Mouse (Mus musculus): Measurements from ENCODE around the gene Pcid2. TPM values are rescaled to one million over a fixed set of nuclear protein-coding genes. Genes with fewer than 3 reads are reported as not detected.

The Pcid2 gene
- polyA plus RNA-seq, 1 experiment, result 44.1 TPM

GRCm38 (mm10) chr8:13041459-13041858 lies 63.8 kb downstream of the Pcid2 start:
- TF ChIP-seq POLR2A (IDR thresholded peaks at IDR 0.05; ENCODE audit: insufficient read depth, low read length), result no peak
- no peak for TF ChIP-seq CTCF (IDR thresholded peaks at IDR 0.05; ENCODE audit: low read depth, low read length)
- TF ChIP-seq EP300 (IDR thresholded peaks at IDR 0.05; ENCODE audit: insufficient read depth, low read depth, low read length), result no peak
- Histone ChIP-seq H3K9ac (ENCODE audit: low read depth, poor library complexity, severe bottlenecking) (no peak overlapping the region), H3K4me1 (ENCODE audit: control insufficient read depth, insufficient read depth, low read length) (no peaks in the 10 kb centered on the region), H3K36me3 (ENCODE audit: control insufficient read depth, insufficient read depth, low read length, poor library complexity, severe bottlenecking) (no peaks in the 10 kb centered on the region), H3K27me3 (ENCODE audit: control insufficient read depth, insufficient read depth, low read length, poor library complexity, severe bottlenecking) (no peaks in the 10 kb centered on the region), H3K4me3 (ENCODE audit: low read depth, low read length) (no peak overlapping the region), H3K9me3 (replicated peaks; ENCODE audit: control insufficient read depth, insufficient read depth, low read length, poor library complexity, severe bottlenecking) (no peaks in the 10 kb centered on the region), H3K27ac (ENCODE audit: insufficient read depth, low read length) (no peak overlapping the region)

GRCm38 (mm10) chr8:13039054-13039453 lies 66.2 kb downstream of the Pcid2 start:
- TF ChIP-seq POLR2A (IDR thresholded peaks at IDR 0.05; ENCODE audit: insufficient read depth, low read length), result no peak
- TF ChIP-seq CTCF (IDR thresholded peaks at IDR 0.05; ENCODE audit: low read depth, low read length), result no peak
- TF ChIP-seq EP300 (IDR thresholded peaks at IDR 0.05; ENCODE audit: insufficient read depth, low read depth, low read length), result no peak
- Histone ChIP-seq H3K27ac (ENCODE audit: insufficient read depth, low read length) (no peak overlapping the region), H3K4me1 (ENCODE audit: control insufficient read depth, insufficient read depth, low read length) (no peaks in the 10 kb centered on the region), H3K9me3 (replicated peaks; ENCODE audit: control insufficient read depth, insufficient read depth, low read length, poor library complexity, severe bottlenecking) (no peaks in the 10 kb centered on the region), H3K9ac (ENCODE audit: low read depth, poor library complexity, severe bottlenecking) (no peak overlapping the region), H3K36me3 (ENCODE audit: control insufficient read depth, insufficient read depth, low read length, poor library complexity, severe bottlenecking) (no peaks in the 10 kb centered on the region), H3K27me3 (ENCODE audit: control insufficient read depth, insufficient read depth, low read length, poor library complexity, severe bottlenecking) (no peaks in the 10 kb centered on the region), H3K4me3 (ENCODE audit: low read depth, low read length) (no peak overlapping the region)

DNA sequence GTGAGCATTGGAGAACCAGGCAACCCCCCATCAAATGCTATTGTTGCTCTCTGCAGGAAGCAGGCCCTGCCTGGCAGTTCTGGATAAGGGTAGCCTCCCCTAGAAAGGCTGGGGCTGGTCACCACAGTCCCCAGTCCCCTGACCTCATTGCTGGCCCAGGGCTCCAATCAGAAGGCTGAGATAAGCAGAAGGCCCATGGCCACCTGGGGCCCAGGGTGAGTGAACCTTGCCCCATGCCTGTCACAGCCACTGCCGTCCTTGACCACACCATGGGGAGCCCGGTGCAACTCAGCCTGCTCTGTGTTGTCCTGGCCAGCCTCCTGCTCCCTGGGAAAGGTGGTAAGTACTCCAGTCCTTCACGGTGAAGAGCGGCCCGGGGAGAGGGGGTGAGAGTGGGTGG lies 67.7 kb downstream of the Pcid2 start:
- H3K27me3 ChIP-seq (ENCODE audit: control insufficient read depth, insufficient read depth, low read length, poor library complexity, severe bottlenecking), result no peaks in the 10 kb centered on the region
- no peak overlapping the region for H3K4me3 ChIP-seq (ENCODE audit: low read depth, low read length)
- TF ChIP-seq POLR2A (IDR thresholded peaks at IDR 0.05; ENCODE audit: insufficient read depth, low read length), result no peak
- no peak for TF ChIP-seq CTCF (IDR thresholded peaks at IDR 0.05; ENCODE audit: low read depth, low read length)
- no peak for TF ChIP-seq EP300 (IDR thresholded peaks at IDR 0.05; ENCODE audit: insufficient read depth, low read depth, low read length)
- H3K9ac ChIP-seq (ENCODE audit: low read depth, poor library complexity, severe bottlenecking), result no peak overlapping the region
- H3K9me3 ChIP-seq (replicated peaks; ENCODE audit: control insufficient read depth, insufficient read depth, low read length, poor library complexity, severe bottlenecking), result no peaks in the 10 kb centered on the region
- no peaks in the 10 kb centered on the region for H3K36me3 ChIP-seq (ENCODE audit: control insufficient read depth, insufficient read depth, low read length, poor library complexity, severe bottlenecking)
- no peak overlapping the region for H3K27ac ChIP-seq (ENCODE audit: insufficient read depth, low read length)
- no peaks in the 10 kb centered on the region for H3K4me1 ChIP-seq (ENCODE audit: control insufficient read depth, insufficient read depth, low read length)

DNA sequence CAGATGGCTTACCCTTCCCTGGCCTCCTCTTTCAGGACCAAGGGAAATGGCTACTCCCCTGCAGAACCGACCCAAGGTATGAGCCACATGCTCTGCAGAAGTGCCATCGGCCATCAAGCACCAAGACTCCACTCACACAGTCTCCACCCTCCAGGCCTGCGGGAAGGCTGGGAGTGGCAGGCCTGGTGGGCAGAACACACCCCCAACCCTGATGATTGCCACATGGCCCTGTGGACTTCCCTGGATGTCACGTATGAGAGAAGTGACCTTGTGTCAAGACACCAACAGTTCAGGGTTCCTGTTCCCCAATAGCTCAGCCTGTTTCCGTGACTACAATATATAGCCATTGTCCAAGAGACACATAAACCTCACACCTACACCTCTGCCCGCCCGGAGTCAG lies 68.2 kb downstream of the Pcid2 start, which contains the start of gene F10:
Gene F10, plus strand, starts transcription at position 294 of the 400 bp plus-strand sequence.
- no peak within 1 kb of the TSS for H3K27ac ChIP-seq (ENCODE audit: insufficient read depth, low read length)
- H3K4me3 ChIP-seq (ENCODE audit: low read depth, low read length), result no peak within 1 kb of the TSS
- H3K27me3 ChIP-seq (ENCODE audit: control insufficient read depth, insufficient read depth, low read length, poor library complexity, severe bottlenecking), result no peaks in the 10 kb centered on the region
- TF ChIP-seq CTCF (IDR thresholded peaks at IDR 0.05; ENCODE audit: low read depth, low read length), result no peak
- no peak for TF ChIP-seq POLR2A (IDR thresholded peaks at IDR 0.05; ENCODE audit: insufficient read depth, low read length)
- TF ChIP-seq EP300 (IDR thresholded peaks at IDR 0.05; ENCODE audit: insufficient read depth, low read depth, low read length), result no peak
- no peaks in the 10 kb centered on the region for H3K36me3 ChIP-seq (ENCODE audit: control insufficient read depth, insufficient read depth, low read length, poor library complexity, severe bottlenecking)
- no peaks in the 10 kb centered on the region for H3K9me3 ChIP-seq (replicated peaks; ENCODE audit: control insufficient read depth, insufficient read depth, low read length, poor library complexity, severe bottlenecking)
- H3K4me1 ChIP-seq (ENCODE audit: control insufficient read depth, insufficient read depth, low read length), result no peaks in the 10 kb centered on the region
- H3K9ac ChIP-seq (ENCODE audit: low read depth, poor library complexity, severe bottlenecking), result no peak within 1 kb of the TSS

DNA sequence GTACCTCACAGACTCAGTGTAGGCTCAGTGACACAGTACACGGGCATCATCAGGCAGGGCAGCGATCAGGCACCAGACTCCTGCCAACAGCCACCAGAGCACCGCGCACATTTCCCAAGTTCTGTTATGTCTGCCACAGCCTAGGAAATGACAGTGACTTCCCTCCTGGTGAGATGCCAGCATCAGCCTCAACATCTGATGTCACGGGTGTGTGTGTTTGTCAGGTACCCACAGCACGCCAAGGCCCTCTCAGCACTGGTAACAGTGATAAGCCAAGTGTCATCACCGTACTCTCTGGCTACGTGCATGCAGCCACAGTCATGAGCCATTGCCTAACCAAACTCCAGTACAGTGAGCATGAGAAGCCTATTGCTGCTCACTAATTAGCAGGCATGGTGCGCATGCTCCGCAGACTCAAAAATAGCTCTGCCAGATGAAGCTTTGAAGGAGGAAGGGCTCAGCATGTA lies 68.9 kb downstream of the Pcid2 start:
- H3K4me3 ChIP-seq (ENCODE audit: low read depth, low read length), result no peak overlapping the region
- H3K27me3 ChIP-seq (ENCODE audit: control insufficient read depth, insufficient read depth, low read length, poor library complexity, severe bottlenecking), result no peaks in the 10 kb centered on the region
- no peak overlapping the region for H3K9ac ChIP-seq (ENCODE audit: low read depth, poor library complexity, severe bottlenecking)
- no peaks in the 10 kb centered on the region for H3K9me3 ChIP-seq (replicated peaks; ENCODE audit: control insufficient read depth, insufficient read depth, low read length, poor library complexity, severe bottlenecking)
- H3K27ac ChIP-seq (ENCODE audit: insufficient read depth, low read length), result no peak overlapping the region
- no peak for TF ChIP-seq EP300 (IDR thresholded peaks at IDR 0.05; ENCODE audit: insufficient read depth, low read depth, low read length)
- no peak for TF ChIP-seq CTCF (IDR thresholded peaks at IDR 0.05; ENCODE audit: low read depth, low read length)
- TF ChIP-seq POLR2A (IDR thresholded peaks at IDR 0.05; ENCODE audit: insufficient read depth, low read length), result no peak
- H3K4me1 ChIP-seq (ENCODE audit: control insufficient read depth, insufficient read depth, low read length), result no peaks in the 10 kb centered on the region
- H3K36me3 ChIP-seq (ENCODE audit: control insufficient read depth, insufficient read depth, low read length, poor library complexity, severe bottlenecking), result no peaks in the 10 kb centered on the region

GRCm38 (mm10) chr8:13028482-13028881 lies 76.8 kb downstream of the Pcid2 start:
- TF ChIP-seq POLR2A (IDR thresholded peaks at IDR 0.05; ENCODE audit: insufficient read depth, low read length) (no peak), EP300 (IDR thresholded peaks at IDR 0.05; ENCODE audit: insufficient read depth, low read depth, low read length) (no peak), CTCF (IDR thresholded peaks at IDR 0.05; ENCODE audit: low read depth, low read length) (no peak)
- Histone ChIP-seq H3K9me3 (replicated peaks; ENCODE audit: control insufficient read depth, insufficient read depth, low read length, poor library complexity, severe bottlenecking) (no peaks in the 10 kb centered on the region), H3K27me3 (ENCODE audit: control insufficient read depth, insufficient read depth, low read length, poor library complexity, severe bottlenecking) (no peaks in the 10 kb centered on the region), H3K36me3 (ENCODE audit: control insufficient read depth, insufficient read depth, low read length, poor library complexity, severe bottlenecking) (no peaks in the 10 kb centered on the region), H3K9ac (ENCODE audit: low read depth, poor library complexity, severe bottlenecking) (no peak overlapping the region), H3K27ac (ENCODE audit: insufficient read depth, low read length) (no peak overlapping the region), H3K4me1 (ENCODE audit: control insufficient read depth, insufficient read depth, low read length) (no peaks in the 10 kb centered on the region), H3K4me3 (ENCODE audit: low read depth, low read length) (no peak overlapping the region)

Data from ES-Bruce4 (cell line).